Mouse (Mus musculus) lung, embryonic 15.5 days (tissue): ENCODE measurements at regions not wholly inside any gene's neighbourhood (a gene's known extent, or its start where the extent isn't known, plus 50 kb on each side); places are given as distances from the start of the nearest gene placed in this dataset.

ENCODE experiments used
- ATAC-seq: fragments of 200-750 bp; cut with Nextera tagmentation; 2 replicates; pipeline ENCODE4 v1.8.0; 2017; ENCODE audit warnings: moderate number of reproducible peaks, borderline replicate concordance; ENCODE audit not compliant: low FRiP score, low TSS enrichment; ENCODE audit errors: extremely low read depth
- H3K27ac ChIP-seq: fragments of 300-500 bp; sonication (generic); 2 replicates; pipeline ENCODE4 v1.5.1; 2015; ENCODE audit warnings: moderate library complexity, mild to moderate bottlenecking, inconsistent platforms
- H3K27me3 ChIP-seq: fragments of 300-500 bp; sonication (generic); 2 replicates; pipeline ENCODE4 v1.6.1; 2015; ENCODE audit warnings: inconsistent platforms
- H3K36me3 ChIP-seq: fragments of 300-500 bp; sonication (generic); 2 replicates; pipeline ENCODE4 v1.6.1; 2015; ENCODE audit warnings: inconsistent platforms
- H3K4me1 ChIP-seq: fragments of 300-500 bp; sonication (generic); 2 replicates; pipeline ENCODE4 v1.6.1; 2015; ENCODE audit warnings: inconsistent platforms
- H3K4me2 ChIP-seq: fragments of 300-500 bp; sonication (generic); 2 replicates; pipeline ENCODE4 v1.6.1; 2015; ENCODE audit warnings: inconsistent platforms, mild to moderate bottlenecking, moderate library complexity
- H3K4me3 ChIP-seq: fragments of 300-500 bp; sonication (generic); 2 replicates; pipeline ENCODE4 v1.5.1; 2015; ENCODE audit warnings: mild to moderate bottlenecking, inconsistent platforms
- H3K9ac ChIP-seq: fragments of 300-500 bp; sonication (generic); 2 replicates; pipeline ENCODE4 v1.6.1; 2015; ENCODE audit warnings: inconsistent platforms
- H3K9me3 ChIP-seq: fragments of 300-500 bp; sonication (generic); 2 replicates; pipeline ENCODE4 v1.6.1; 2016; ENCODE audit warnings: inconsistent platforms
- WGBS: fragments of 180-500 bp; shearing (Covaris S2); methylation state at CpG from one replicate; pipeline ENCODE4 v1.1.7; 2015; 5-methylcytosine and 5-hydroxymethylcytosine counted together

- Histone ChIP-seq H3K9me3 (no peaks in the 10 kb centered on the region), H3K4me1 (peaks cover 19% of the 10 kb centered on the region), H3K4me3 (no peak overlapping the region), H3K9ac (no peak overlapping the region), H3K27ac (no peak overlapping the region), H3K36me3 (no peaks in the 10 kb centered on the region), H3K4me2 (no peak overlapping the region), H3K27me3 (no peaks in the 10 kb centered on the region)
- 74% methylated on average over 12 of the region's 12 CpGs for WGBS
- ATAC-seq = no peak
These were observed 74.3 kb upstream of the Ipo5 start for GRCm38 (mm10) chr14:120836535-120837316.

- Histone ChIP-seq H3K4me1 (peaks cover 10% of the 10 kb centered on the region), H3K27me3 (no peaks in the 10 kb centered on the region), H3K27ac (no peak overlapping the region), H3K36me3 (no peaks in the 10 kb centered on the region), H3K9ac (no peak overlapping the region), H3K9me3 (no peaks in the 10 kb centered on the region), H3K4me3 (no peak overlapping the region), H3K4me2 (no peak overlapping the region)
- WGBS = 75% methylated on average over 6 of the region's 6 CpGs
- ATAC-seq = no peak
These were observed 70.1 kb upstream of the Ipo5 start for GRCm38 (mm10) chr14:120840900-120841299.

- ATAC-seq = no peak
- H3K9me3 ChIP-seq = no peaks in the 10 kb centered on the region
- no peak overlapping the region for H3K4me3 ChIP-seq
- no peak overlapping the region for H3K9ac ChIP-seq
- peaks cover 14% of the 10 kb centered on the region for H3K4me1 ChIP-seq
- 49% methylated on average over 6 of the region's 6 CpGs for WGBS
- H3K27me3 ChIP-seq = no peaks in the 10 kb centered on the region
- no peak overlapping the region for H3K4me2 ChIP-seq
- no peaks in the 10 kb centered on the region for H3K36me3 ChIP-seq
- no peak overlapping the region for H3K27ac ChIP-seq
These were observed 69.7 kb upstream of the Ipo5 start for GRCm38 (mm10) chr14:120841311-120841710.

GRCm38 (mm10) chr14:120845172-120845571 lies 65.9 kb upstream of the Ipo5 start:
- H3K9ac ChIP-seq = no peak overlapping the region
- 74% methylated on average over 2 of the region's 2 CpGs for WGBS

GRCm38 (mm10) chr14:120846073-120846850 lies 64.8 kb upstream of the Ipo5 start:
- Histone ChIP-seq H3K36me3 (no peaks in the 10 kb centered on the region), H3K4me3 (no peak overlapping the region), H3K9ac (no peak overlapping the region), H3K27me3 (no peaks in the 10 kb centered on the region), H3K4me2 (no peak overlapping the region), H3K9me3 (no peaks in the 10 kb centered on the region), H3K27ac (0 out of 2 replicates have a peak overlapping the region, but pooled peaks have one; percentile 24), H3K4me1 (peaks cover 27% of the 10 kb centered on the region)
- ATAC-seq = peak; percentile 67; the same call in 1 of the 2 replicates
- 26% methylated on average over 10 of the region's 10 CpGs for WGBS

More at GRCm38 (mm10) chr14:120845172-120845571, 65.9 kb upstream of the Ipo5 start:
- no peak overlapping the region for H3K4me2 ChIP-seq
- peaks cover 27% of the 10 kb centered on the region for H3K4me1 ChIP-seq
- ATAC-seq = no peak
- H3K27me3 ChIP-seq = no peaks in the 10 kb centered on the region
- no peaks in the 10 kb centered on the region for H3K36me3 ChIP-seq
- H3K9me3 ChIP-seq = no peaks in the 10 kb centered on the region
- no peak overlapping the region for H3K27ac ChIP-seq
- no peak overlapping the region for H3K4me3 ChIP-seq

GRCm38 (mm10) chr14:120847006-120847405 lies 64.0 kb upstream of the Ipo5 start:
- peak; percentile 62; the same call in 1 of the 2 replicates for ATAC-seq
- peaks cover 20% of the 10 kb centered on the region for H3K4me1 ChIP-seq
- no peaks in the 10 kb centered on the region for H3K9me3 ChIP-seq
- WGBS = 20% methylated on average over 5 of the region's 5 CpGs
- H3K27me3 ChIP-seq = no peaks in the 10 kb centered on the region
- H3K36me3 ChIP-seq = no peaks in the 10 kb centered on the region
- no peak overlapping the region for H3K4me2 ChIP-seq
- H3K9ac ChIP-seq = no peak overlapping the region
- H3K4me3 ChIP-seq = no peak overlapping the region
- H3K27ac ChIP-seq = peak overlapping the region; percentile 26; the same call in 1 of the 2 replicates

- Histone ChIP-seq H3K4me2 (no peak overlapping the region), H3K4me1 (peaks cover 20% of the 10 kb centered on the region), H3K9ac (no peak overlapping the region), H3K36me3 (no peaks in the 10 kb centered on the region), H3K27me3 (no peaks in the 10 kb centered on the region), H3K27ac (no peak overlapping the region), H3K9me3 (no peaks in the 10 kb centered on the region), H3K4me3 (no peak overlapping the region)
- no peak for ATAC-seq
- 58% methylated on average over 11 of the region's 11 CpGs for WGBS
These were observed 62.7 kb upstream of the Ipo5 start for GRCm38 (mm10) chr14:120848083-120848951.

GRCm38 (mm10) chr14:120849159-120849558 lies 61.9 kb upstream of the Ipo5 start:
- 80% methylated on average over 10 of the region's 10 CpGs for WGBS
- no peak overlapping the region for H3K27ac ChIP-seq
- no peak for ATAC-seq

GRCm38 (mm10) chr14:120853643-120854042 lies 57.4 kb upstream of the Ipo5 start:
- Histone ChIP-seq H3K36me3 (no peaks in the 10 kb centered on the region), H3K4me2 (no peak overlapping the region), H3K9me3 (peaks cover 5% of the 10 kb centered on the region; the same call in 1 of the 2 replicates), H3K4me3 (no peak overlapping the region), H3K27me3 (no peaks in the 10 kb centered on the region), H3K9ac (no peak overlapping the region), H3K4me1 (no peaks in the 10 kb centered on the region), H3K27ac (no peak overlapping the region)
- WGBS = 80% methylated on average over 5 of the region's 5 CpGs
- no peak for ATAC-seq

More at GRCm38 (mm10) chr14:120849159-120849558, 61.9 kb upstream of the Ipo5 start:
- H3K27me3 ChIP-seq = no peaks in the 10 kb centered on the region
- peaks cover 20% of the 10 kb centered on the region for H3K4me1 ChIP-seq
- no peaks in the 10 kb centered on the region for H3K9me3 ChIP-seq
- H3K9ac ChIP-seq = no peak overlapping the region
- no peak overlapping the region for H3K4me2 ChIP-seq
- H3K4me3 ChIP-seq = no peak overlapping the region
- H3K36me3 ChIP-seq = no peaks in the 10 kb centered on the region

- no peak for ATAC-seq
These were observed 56.5 kb upstream of the Ipo5 start for GRCm38 (mm10) chr14:120854559-120854958.

GRCm38 (mm10) chr14:120855181-120855580 lies 55.8 kb upstream of the Ipo5 start:
- H3K27me3 ChIP-seq = no peaks in the 10 kb centered on the region
- peaks cover 6% of the 10 kb centered on the region; the same call in 1 of the 2 replicates for H3K9me3 ChIP-seq
- ATAC-seq = no peak
- no peaks in the 10 kb centered on the region for H3K4me1 ChIP-seq
- no peak overlapping the region for H3K27ac ChIP-seq
- H3K9ac ChIP-seq = no peak overlapping the region
- no peak overlapping the region for H3K4me3 ChIP-seq
- no peak overlapping the region for H3K4me2 ChIP-seq
- H3K36me3 ChIP-seq = no peaks in the 10 kb centered on the region
- 96% methylated on average over 13 of the region's 13 CpGs for WGBS

More at GRCm38 (mm10) chr14:120854559-120854958, 56.5 kb upstream of the Ipo5 start:
- H3K4me1 ChIP-seq = no peaks in the 10 kb centered on the region
- WGBS = 66% methylated on average over 7 of the region's 7 CpGs
- H3K9me3 ChIP-seq = peaks cover 6% of the 10 kb centered on the region; the same call in 1 of the 2 replicates
- no peaks in the 10 kb centered on the region for H3K36me3 ChIP-seq
- no peaks in the 10 kb centered on the region for H3K27me3 ChIP-seq
- H3K4me3 ChIP-seq = no peak overlapping the region
- no peak overlapping the region for H3K27ac ChIP-seq
- H3K9ac ChIP-seq = no peak overlapping the region
- H3K4me2 ChIP-seq = no peak overlapping the region
